Mouse (Mus musculus): ENCODE measurements around the gene BC034090.

- TF ChIP-seq CTCF (IDR thresholded peaks at IDR 0.05; ENCODE audit: borderline replicate concordance, insufficient read depth, low read depth, low read length) (no peak), POLR2A (IDR thresholded peaks at IDR 0.05; ENCODE audit: borderline replicate concordance, insufficient read depth, low read length) (no peak)
Observed at GRCm38 (mm10) chr1:155172895-155173643, 71.2 kb downstream of the BC034090 start.
